Mouse (Mus musculus): ENCODE measurements around the gene Tjp2.
"Not testable (repeated sequence)": the region's sequence is repeated elsewhere in the genome, so short reads cannot be mapped to it uniquely, and the experiment has no call there.

The Tjp2 gene

DNA sequence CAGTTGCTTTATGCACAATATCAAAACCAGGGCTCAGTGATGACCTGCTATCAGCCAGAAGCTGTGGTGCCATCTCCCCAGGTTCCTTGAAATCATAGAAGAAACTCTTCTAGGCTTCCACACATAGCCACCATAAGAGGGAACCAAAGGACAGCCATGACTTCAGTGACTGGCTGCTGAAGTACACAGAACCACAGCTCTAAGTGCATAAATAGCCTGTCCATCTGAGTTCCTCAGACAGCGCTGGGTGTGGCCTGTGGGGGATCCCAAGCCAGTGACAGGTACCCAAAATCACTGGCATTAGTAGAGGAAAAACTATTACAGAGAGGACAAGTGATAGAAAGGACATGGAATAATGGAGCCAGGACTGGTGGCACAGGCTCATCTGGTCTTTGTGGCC is 37.5 kb downstream of the Tjp2 start:
- in situ Hi-C loops (cut with MboI, MseI) = not testable (repeated sequence)

- in situ Hi-C loops (cut with MboI, MseI) = no loop called here
Measured at GRCm38 (mm10) chr19:24183680-24184235, 41.1 kb downstream of the Tjp2 start.

GRCm38 (mm10) chr19:24180415-24180814 is 44.4 kb downstream of the Tjp2 start:
- in situ Hi-C loops (cut with MboI, MseI) = no loop called here

- in situ Hi-C loops (cut with MboI, MseI) = no loop called here
Measured at GRCm38 (mm10) chr19:24178086-24178485, 46.7 kb downstream of the Tjp2 start.

DNA sequence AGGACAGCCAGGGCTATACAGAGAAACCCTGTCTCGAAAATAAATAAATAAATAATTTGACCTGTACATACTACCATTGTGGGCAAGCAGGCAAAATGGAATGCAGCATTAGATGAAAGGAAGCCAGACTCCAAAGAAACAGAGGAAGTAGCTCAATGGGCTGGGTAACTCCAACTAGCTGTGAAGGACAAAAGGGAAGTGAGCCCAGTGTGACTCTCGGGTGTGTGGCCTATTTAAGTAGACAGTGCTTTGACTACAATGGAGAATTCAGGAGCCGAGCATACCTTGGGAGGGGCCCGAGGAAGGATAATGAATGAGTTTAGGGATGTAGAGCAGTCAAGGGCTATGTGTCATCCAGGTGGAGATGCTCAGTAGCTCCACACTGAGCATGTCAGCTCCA is 48.1 kb downstream of the Tjp2 start:
- in situ Hi-C loops (cut with MboI, MseI) = no loop called here

DNA sequence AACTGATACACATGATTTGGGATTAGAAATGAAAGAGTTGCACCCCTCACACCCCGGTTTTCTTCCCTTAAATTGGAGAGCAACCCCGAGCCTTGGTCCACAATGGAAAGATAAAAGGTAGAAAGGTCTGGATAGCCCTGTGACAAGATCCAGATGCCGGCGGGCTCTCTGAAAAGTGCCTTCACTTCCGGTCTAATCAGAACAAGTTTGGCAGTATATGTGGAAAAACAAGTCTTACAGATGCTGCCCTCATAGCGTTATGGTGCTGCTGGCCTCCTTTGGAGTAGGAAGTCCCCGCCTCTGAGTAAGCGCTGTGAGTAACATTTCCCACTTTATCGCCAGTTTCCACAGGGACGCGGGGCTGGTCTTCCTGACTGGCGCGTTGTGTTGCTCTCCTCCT is 49.9 kb downstream of the Tjp2 start:
- in situ Hi-C loops (cut with MboI, MseI) = no loop called here

DNA sequence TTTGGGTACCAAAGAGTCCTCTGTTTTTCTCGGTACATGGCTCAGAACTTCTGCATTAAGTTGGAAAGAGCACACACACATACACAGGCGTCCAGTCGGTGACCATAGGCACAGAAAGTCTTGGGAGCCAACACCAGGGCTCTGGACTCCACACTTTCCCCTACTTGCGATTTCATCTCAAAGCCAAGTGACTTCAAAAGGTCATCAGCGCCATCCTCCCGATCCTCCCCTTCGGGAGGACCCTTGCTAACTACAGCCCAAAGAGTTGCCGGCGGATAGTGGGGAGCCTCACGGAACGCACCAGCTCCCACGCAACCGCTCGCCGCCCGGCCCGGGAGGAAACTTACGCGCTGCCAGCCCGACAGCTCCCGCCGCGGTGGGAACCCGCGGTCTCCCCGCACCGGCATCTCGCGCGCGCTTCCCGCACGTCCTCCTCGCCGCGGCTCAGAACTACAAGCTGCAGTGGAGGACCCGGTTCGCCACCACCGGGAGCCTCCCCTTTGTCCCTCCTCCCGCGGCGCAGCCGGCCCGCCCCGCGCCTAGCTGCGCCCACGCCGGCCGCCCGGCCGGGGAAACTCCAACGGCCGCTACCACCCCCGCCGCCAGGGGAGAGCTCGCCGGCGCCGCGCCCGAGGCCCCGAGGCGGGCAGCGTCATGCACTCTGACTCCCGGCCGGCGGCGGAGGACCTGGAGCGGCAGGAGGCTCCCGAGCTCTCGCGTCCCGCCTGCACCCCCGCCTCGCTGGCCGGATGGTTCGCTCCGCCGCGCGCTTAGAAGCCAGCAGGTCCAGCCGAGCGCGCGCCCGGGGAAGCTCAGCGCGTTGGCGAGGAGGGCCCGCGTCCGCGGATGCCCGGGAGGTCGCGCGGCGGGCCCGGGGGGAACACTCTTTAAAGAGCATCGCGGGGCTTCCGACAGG is 51.0 kb downstream of the Tjp2 start:
- in situ Hi-C loops (cut with MboI, MseI) = no loop called here

GRCm38 (mm10) chr19:24173020-24173419 is 51.8 kb downstream of the Tjp2 start:
- in situ Hi-C loops (cut with MboI, MseI) = no loop called here

DNA sequence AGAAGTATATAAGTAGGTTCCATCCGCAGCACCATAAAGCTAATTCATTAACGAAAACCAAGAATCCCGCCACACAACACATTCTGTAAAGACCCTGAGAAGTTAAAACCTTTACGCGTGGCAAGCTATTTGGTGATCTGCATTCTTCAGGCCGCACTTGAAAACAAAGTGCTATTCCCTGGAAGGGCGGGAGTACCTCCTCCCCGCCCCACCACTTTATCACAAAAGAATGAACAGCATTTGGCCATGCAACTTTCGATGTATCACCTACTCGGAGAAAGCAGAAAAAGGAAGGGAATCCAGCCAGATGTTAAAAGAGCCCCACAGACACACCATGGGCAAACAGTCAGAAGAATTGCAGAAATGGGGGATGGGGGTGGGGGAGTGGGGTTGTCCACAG is 56.3 kb downstream of the Tjp2 start:
- in situ Hi-C loops (cut with MboI, MseI) = no loop called here

GRCm38 (mm10) chr19:24166516-24167091 is 58.2 kb downstream of the Tjp2 start:
- in situ Hi-C loops (cut with MboI, MseI) = no loop called here

DNA sequence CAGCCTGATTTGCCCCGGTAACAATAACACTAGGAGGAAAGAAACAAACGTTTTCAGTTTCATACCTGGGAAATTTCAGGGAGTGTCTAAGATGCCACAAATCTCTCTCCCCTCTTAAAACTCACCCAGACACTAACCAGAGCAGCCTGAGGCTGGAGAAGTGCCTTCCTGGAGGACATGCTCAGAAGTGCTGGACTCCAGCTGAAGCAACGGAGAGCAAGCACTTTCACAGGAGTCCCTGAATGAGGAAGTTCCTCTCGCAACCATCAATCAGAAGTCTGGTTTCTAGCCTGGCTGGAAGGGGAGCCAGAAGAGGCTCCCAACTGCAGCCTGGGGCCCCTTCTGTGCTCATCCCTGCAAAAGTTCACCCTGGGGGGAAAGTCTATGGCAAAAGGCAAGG is 60.9 kb downstream of the Tjp2 start:
- in situ Hi-C loops (cut with MboI, MseI) = no loop called here

DNA sequence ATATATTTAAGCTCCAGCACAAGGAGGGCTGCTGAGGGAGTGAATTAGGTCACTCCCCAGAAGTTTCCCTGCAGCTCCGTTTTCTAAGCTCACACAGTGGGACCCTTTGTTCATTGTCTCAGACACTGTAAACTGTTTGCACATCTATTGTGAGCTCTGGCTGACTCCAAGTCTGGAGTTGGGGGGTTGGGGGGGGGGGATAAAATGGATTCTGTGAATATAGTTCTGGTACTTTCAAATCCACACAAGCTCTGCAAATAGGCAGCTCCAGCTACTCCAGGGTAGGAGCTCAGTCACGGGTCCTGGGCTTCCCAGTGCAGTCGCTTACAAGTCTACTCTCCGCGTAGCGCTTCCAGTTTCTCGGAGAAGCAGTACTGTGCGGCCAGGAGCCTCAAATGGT is 64.4 kb downstream of the Tjp2 start:
- in situ Hi-C loops (cut with MboI, MseI) = no loop called here

DNA sequence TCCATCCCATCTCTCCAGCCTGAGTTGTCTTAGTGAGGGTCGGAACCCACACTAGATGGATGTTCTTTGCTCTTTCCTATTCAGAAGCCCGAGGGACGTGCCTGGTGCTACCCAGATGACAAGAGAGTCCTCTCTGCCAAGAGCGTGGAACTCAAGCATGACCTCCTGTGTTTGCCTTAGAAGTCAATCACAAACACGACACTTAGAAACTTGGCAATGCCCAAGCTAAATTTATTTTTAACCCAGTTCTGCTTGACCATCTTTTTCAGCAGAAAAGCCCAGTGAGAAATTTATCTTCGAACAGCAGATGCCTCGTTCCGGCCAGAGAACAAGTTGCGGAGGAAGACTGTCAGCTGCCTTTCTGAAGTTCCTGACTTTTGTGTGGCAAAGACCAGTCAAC is 65.1 kb downstream of the Tjp2 start:
- in situ Hi-C loops (cut with MboI, MseI) = no loop called here

DNA sequence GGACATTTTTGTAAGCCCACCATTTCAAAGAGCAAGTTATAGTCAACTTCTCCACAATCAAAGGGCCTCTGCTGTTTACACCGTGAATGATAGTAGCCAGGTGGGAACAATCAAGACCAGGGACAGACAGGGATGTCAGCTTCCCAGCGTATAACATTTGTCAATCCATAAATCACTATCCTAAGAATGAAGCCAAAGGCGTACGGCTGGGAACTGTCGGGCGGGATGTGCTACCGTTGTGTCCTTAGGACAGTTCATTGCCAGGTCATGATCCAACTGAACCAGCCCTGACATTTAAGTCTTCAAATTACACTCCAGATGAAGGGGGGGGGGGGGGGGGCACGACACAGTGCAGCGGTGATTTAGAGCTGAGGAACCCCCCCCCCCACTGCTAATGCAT is 65.5 kb downstream of the Tjp2 start:
- in situ Hi-C loops (cut with MboI, MseI) = no loop called here

DNA sequence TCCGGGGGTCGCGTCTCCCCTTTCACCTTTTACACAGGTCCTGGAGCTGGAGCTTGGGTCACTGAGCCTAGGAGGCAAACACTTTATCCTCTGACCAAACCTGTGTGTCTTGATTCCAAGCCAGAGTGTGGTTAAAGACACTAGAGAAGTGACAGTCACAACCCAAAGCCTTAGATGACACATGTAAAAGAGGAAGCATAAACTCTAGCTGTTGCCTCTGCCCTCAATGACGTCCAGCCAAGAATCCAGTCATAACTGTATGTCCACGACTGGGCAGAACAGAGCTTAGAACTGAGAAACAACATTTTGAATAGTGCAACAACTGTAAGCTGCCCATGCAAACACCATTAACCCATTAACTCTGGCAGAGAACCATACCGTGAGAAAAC is 68.8 kb downstream of the Tjp2 start:
- in situ Hi-C loops (cut with MboI, MseI) = no loop called here

GRCm38 (mm10) chr19:24155395-24156066 is 69.3 kb downstream of the Tjp2 start:
- in situ Hi-C loops (cut with MboI, MseI) = no loop called here

DNA sequence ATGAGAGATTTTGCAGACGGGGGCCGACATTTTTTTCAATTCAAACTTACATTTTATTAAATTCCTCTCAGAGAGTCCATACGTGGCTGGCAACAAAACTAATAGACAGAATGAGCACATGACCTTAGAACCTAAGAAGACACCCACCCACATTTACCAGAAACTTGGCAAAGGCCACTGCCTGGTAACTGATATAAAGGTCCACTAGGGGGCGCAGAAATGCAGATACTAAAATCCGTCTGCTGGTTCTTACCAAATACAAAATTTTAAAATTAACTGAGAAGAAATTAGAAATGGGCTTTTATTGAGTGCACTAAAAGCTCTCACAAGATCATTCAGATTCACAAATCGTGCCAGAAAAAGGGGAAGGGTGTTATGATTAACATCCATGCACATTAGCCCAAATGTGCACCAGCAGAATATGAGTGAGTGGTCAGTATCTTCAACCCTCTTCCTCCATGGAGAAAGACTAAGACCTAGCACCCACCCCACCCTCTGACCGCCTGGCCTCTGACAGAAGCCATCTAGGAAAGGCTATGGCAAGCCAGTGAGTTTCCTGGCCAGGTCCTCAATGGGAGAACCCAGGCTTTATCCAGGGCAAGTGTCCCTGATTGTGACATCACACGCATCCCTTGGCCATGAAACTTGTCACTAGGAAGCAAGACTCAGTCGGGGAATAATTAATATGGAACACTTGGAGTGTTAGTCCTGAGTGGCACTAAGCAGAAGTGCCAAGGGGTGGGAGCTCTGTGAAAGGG is 71.4 kb downstream of the Tjp2 start:
- in situ Hi-C loops (cut with MboI, MseI) = no loop called here

- in situ Hi-C loops (cut with MboI, MseI) = no loop called here
Measured at GRCm38 (mm10) chr19:24144009-24144408, 80.8 kb downstream of the Tjp2 start.

GRCm38 (mm10) chr19:24142621-24143061 is 82.2 kb downstream of the Tjp2 start:
- in situ Hi-C loops (cut with MboI, MseI) = no loop called here

- in situ Hi-C loops (cut with MboI, MseI) = no loop called here
Measured at GRCm38 (mm10) chr19:24140298-24140697, 84.5 kb downstream of the Tjp2 start.

DNA sequence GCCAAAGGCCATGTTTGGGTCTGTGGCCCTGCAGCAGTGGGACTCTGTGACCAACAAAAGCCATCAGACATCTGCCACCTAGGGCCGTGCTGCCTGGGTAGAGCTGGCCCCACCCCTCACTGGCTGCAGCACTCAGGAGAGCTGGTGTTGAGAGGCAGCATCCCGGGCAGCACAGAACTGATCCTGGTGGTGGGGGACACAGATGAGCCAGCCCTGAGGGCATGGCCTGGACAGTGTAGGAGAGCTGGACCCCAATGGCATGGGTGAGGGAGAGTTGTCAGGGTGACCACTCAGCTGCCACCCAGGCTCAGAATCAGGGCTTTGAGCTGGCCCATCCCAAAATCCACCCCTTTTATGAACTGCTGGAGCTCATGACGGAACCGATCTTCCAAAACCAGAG is 87.4 kb downstream of the Tjp2 start:
- in situ Hi-C loops (cut with MboI, MseI) = no loop called here

- in situ Hi-C loops (cut with MboI, MseI) = no loop called here
Measured at GRCm38 (mm10) chr19:24134991-24135390, 89.8 kb downstream of the Tjp2 start.
